Mouse (Mus musculus) ES-CJ7 (cell line): ENCODE data around the gene Il1rn.

Experiments used
- DNase-seq: peaks from one replicate; pipeline ENCODE4 v3.0.0; 2011; ENCODE audit warnings: low read depth, low spot score

The Il1rn gene

GRCm38 (mm10) chr2:24382456-24383230, 46.0 kb downstream of the Il1rn start:
- no peak for DNase-seq

GRCm38 (mm10) chr2:24383636-24384035, 47.0 kb downstream of the Il1rn start:
- DNase-seq, result no peak

- no peak for DNase-seq
Observed at GRCm38 (mm10) chr2:24384393-24384792, 47.7 kb downstream of the Il1rn start.

- DNase-seq, result peak; percentile 58
Observed at GRCm38 (mm10) chr2:24385111-24385961, 48.7 kb downstream of the Il1rn start.

- DNase-seq, result no peak
Observed at GRCm38 (mm10) chr2:24386158-24386963, 49.7 kb downstream of the Il1rn start.

- no peak for DNase-seq
Observed at GRCm38 (mm10) chr2:24386964-24387320, 50.3 kb downstream of the Il1rn start.

- DNase-seq, result no peak
Observed at GRCm38 (mm10) chr2:24387361-24388283, 51.0 kb downstream of the Il1rn start.

- no peak for DNase-seq
Observed at GRCm38 (mm10) chr2:24393251-24393650, 56.6 kb downstream of the Il1rn start.

GRCm38 (mm10) chr2:24397115-24397514, 60.5 kb downstream of the Il1rn start:
- DNase-seq, result peak; percentile 51

GRCm38 (mm10) chr2:24400711-24401110, 64.1 kb downstream of the Il1rn start:
- DNase-seq, result no peak
